8 mouse cellular contexts compared by ENCODE assay signal in genomic region chr8:117660358-117661031, GRCm38 (mm10). TPM values are rescaled to one million over a fixed set of nuclear protein-coding genes. Genes with fewer than 3 reads are reported as not detected.
A peak's percentile ranks its signal among the peaks of the same experiment; 100 is the strongest.
DNase-seq lines count a peak whose midpoint lies in the region; ATAC-seq lines count a peak whose summit lies in the region.

No protein-coding gene starts in this region.

- peak; percentile 92 for DNase-seq in heart, adult 11 months
- DNase-seq in heart, postnatal 25 days (ENCODE audit: low spot score) = no peak
- DNase-seq in forebrain, embryonic 10.5 days (ENCODE audit: extremely low spot score, low spot score) = peak; percentile 34
- DNase-seq in lung, postnatal 14 days = peak; percentile 7
- DNase-seq in right cerebral cortex, postnatal 36 days (ENCODE audit: low spot score in 2 of 2) = peak; percentile 11 to 30
- DNase-seq in thymus, postnatal 4 days = no peak
- no peak for DNase-seq in c-Kit-positive CD71-positive TER-119-positive erythroid progenitor cells, embryonic 14.5 days (ENCODE audit: low spot score)

- H3K36me3 ChIP-seq in forebrain, embryonic 10.5 days (replicated peaks) = no peaks in the 10 kb centered on the region
- no peaks in the 10 kb centered on the region for H3K36me3 ChIP-seq in hindbrain, embryonic 16.5 days (ENCODE audit: control insufficient read depth, insufficient read depth, low read length)

- H3K9me3 ChIP-seq in forebrain, embryonic 10.5 days = no peaks in the 10 kb centered on the region
- no peaks in the 10 kb centered on the region for H3K9me3 ChIP-seq in hindbrain, embryonic 16.5 days (ENCODE audit: control insufficient read depth, low read length)

- WGBS in forebrain, embryonic 10.5 days = 64% methylated on average over 11 of the region's 11 CpGs
- 20% methylated on average over 11 of the region's 11 CpGs for WGBS in hindbrain, embryonic 16.5 days

- H3K27ac ChIP-seq in forebrain, embryonic 10.5 days = peak overlapping the region; percentile 48
- H3K27ac ChIP-seq in hindbrain, embryonic 16.5 days (ENCODE audit: low read depth, low read length) = no peak overlapping the region; the same call in 1 of the 2 replicates

- H3K27me3 ChIP-seq in forebrain, embryonic 10.5 days (ENCODE audit: poor library complexity, severe bottlenecking) = no peaks in the 10 kb centered on the region
- no peaks in the 10 kb centered on the region for H3K27me3 ChIP-seq in hindbrain, embryonic 16.5 days (replicated peaks; ENCODE audit: control insufficient read depth, insufficient read depth, low read length)

- intact Hi-C loops in heart, postnatal 25 days (cut with DNase I) = no loop called here

- peak; percentile 84 for ATAC-seq in hindbrain, embryonic 16.5 days

- H3K4me1 ChIP-seq in forebrain, embryonic 10.5 days = peaks cover 12% of the 10 kb centered on the region
- H3K4me1 ChIP-seq in hindbrain, embryonic 16.5 days (ENCODE audit: control insufficient read depth, insufficient read depth, low read depth, low read length) = peaks cover 7% of the 10 kb centered on the region

- H3K4me2 ChIP-seq in hindbrain, embryonic 16.5 days (ENCODE audit: low read length) = peak overlapping the region; percentile 29

- no peak overlapping the region for H3K4me3 ChIP-seq in forebrain, embryonic 10.5 days
- H3K4me3 ChIP-seq in hindbrain, embryonic 16.5 days (ENCODE audit: low read length) = no peak overlapping the region

- H3K9ac ChIP-seq in hindbrain, embryonic 16.5 days (ENCODE audit: low read depth, low read length) = no peak overlapping the region

RNA-seq across cellular contexts. Expression of gene Sdr42e1, which starts 13.0 kb away (rescaled TPM):
- 1 to 10 TPM; 2.2 to 2.4 TPM for total RNA-seq in heart, postnatal 25 days (2021)
- polyA plus RNA-seq in forebrain, embryonic 10.5 days (2016; fragmentation: Nextera tagmentation; extraction: Ambion mirVana) = 0.32 and 0.42 TPM in 2 replicates
- polyA plus RNA-seq in hindbrain, embryonic 16.5 days (2015; fragmentation: Nextera tagmentation; extraction: Ambion mirVana) = 2.3 and 2.9 TPM in 2 replicates

RNA-seq across cellular contexts. Expression of gene Hsd17b2, which starts 41.2 kb away (rescaled TPM):
- not detected for total RNA-seq in heart, postnatal 25 days (2021)
- polyA plus RNA-seq in forebrain, embryonic 10.5 days (2016; fragmentation: Nextera tagmentation; extraction: Ambion mirVana) = not detected in 2 replicates
- 0.35 and 0.73 TPM in 2 replicates for polyA plus RNA-seq in hindbrain, embryonic 16.5 days (2015; fragmentation: Nextera tagmentation; extraction: Ambion mirVana)

Comparison
In these comparisons a context has a peak if more than half of its experiments do, and no peak if none do; other contexts are left out.
1. DNase-seq: peak in heart, adult 11 months (single experiment), forebrain, embryonic 10.5 days (single experiment), lung, postnatal 14 days (single experiment) and right cerebral cortex, postnatal 36 days (2 of 2); none in heart, postnatal 25 days (single experiment), thymus, postnatal 4 days (single experiment) and c-Kit-positive CD71-positive TER-119-positive erythroid progenitor cells, embryonic 14.5 days (single experiment).